Mouse (Mus musculus): ENCODE results near the gene Clec2e. TPM values are rescaled to one million over a fixed set of nuclear protein-coding genes. Genes with fewer than 3 reads are reported as not detected.

The Clec2e gene
- polyA plus RNA-seq, 1 experiment from 2014 or later = not detected

- no peaks in the 10 kb centered on the region for H3K9me3 ChIP-seq (replicated peaks; ENCODE audit: control insufficient read depth, low read length, poor library complexity, severe bottlenecking)
- H3K4me2 ChIP-seq (ENCODE audit: low read length) = peak overlapping the region; percentile 67
- H3K9ac ChIP-seq (ENCODE audit: low read depth, low read length) = peak overlapping the region; percentile 63; the same call in 1 of the 2 replicates
- H3K4me3 ChIP-seq (ENCODE audit: low read depth, low read length) = peak overlapping the region; percentile 52
- H3K27ac ChIP-seq (ENCODE audit: low read length) = 0 out of 2 replicates have a peak overlapping the region, but pooled peaks have one; percentile 5
- H3K36me3 ChIP-seq (ENCODE audit: control insufficient read depth, insufficient read depth, low read length) = no peaks in the 10 kb centered on the region
- peaks cover 4% of the 10 kb centered on the region; the same call in 1 of the 2 replicates for H3K4me1 ChIP-seq (ENCODE audit: control insufficient read depth, insufficient read depth, low read length)
- H3K27me3 ChIP-seq (ENCODE audit: control insufficient read depth, insufficient read depth, low read depth, low read length) = no peaks in the 10 kb centered on the region
- WGBS = under 1% methylated on average over 8 of the region's 8 CpGs
- peak; percentile 66 for ATAC-seq
Observed at GRCm38 (mm10) chr6:129049596-129050251, 51.0 kb downstream of the Clec2e start.

GRCm38 (mm10) chr6:129048857-129049473 lies 51.7 kb downstream of the Clec2e start:
- peak overlapping the region; percentile 77 for H3K4me2 ChIP-seq (ENCODE audit: low read length)
- peak overlapping the region; percentile 52 for H3K4me3 ChIP-seq (ENCODE audit: low read depth, low read length)
- ATAC-seq = peak; percentile 94
- under 1% methylated on average over 13 of the region's 13 CpGs for WGBS
- H3K9ac ChIP-seq (ENCODE audit: low read depth, low read length) = peak overlapping the region; percentile 69
- no peaks in the 10 kb centered on the region for H3K36me3 ChIP-seq (ENCODE audit: control insufficient read depth, insufficient read depth, low read length)
- H3K4me1 ChIP-seq (ENCODE audit: control insufficient read depth, insufficient read depth, low read length) = peaks cover 4% of the 10 kb centered on the region; the same call in 1 of the 2 replicates
- peak overlapping the region; percentile 58 for H3K27ac ChIP-seq (ENCODE audit: low read length)
- no peaks in the 10 kb centered on the region for H3K27me3 ChIP-seq (ENCODE audit: control insufficient read depth, insufficient read depth, low read depth, low read length)
- H3K9me3 ChIP-seq (replicated peaks; ENCODE audit: control insufficient read depth, low read length, poor library complexity, severe bottlenecking) = no peaks in the 10 kb centered on the region

GRCm38 (mm10) chr6:129048381-129048780 lies 52.3 kb downstream of the Clec2e start:
- Histone ChIP-seq H3K4me2 (ENCODE audit: low read length) (no peak overlapping the region), H3K4me1 (ENCODE audit: control insufficient read depth, insufficient read depth, low read length) (peaks cover 4% of the 10 kb centered on the region; the same call in 1 of the 2 replicates), H3K9ac (ENCODE audit: low read depth, low read length) (no peak overlapping the region), H3K27me3 (ENCODE audit: control insufficient read depth, insufficient read depth, low read depth, low read length) (no peaks in the 10 kb centered on the region), H3K36me3 (ENCODE audit: control insufficient read depth, insufficient read depth, low read length) (no peaks in the 10 kb centered on the region), H3K27ac (ENCODE audit: low read length) (no peak overlapping the region), H3K4me3 (ENCODE audit: low read depth, low read length) (no peak overlapping the region), H3K9me3 (replicated peaks; ENCODE audit: control insufficient read depth, low read length, poor library complexity, severe bottlenecking) (no peaks in the 10 kb centered on the region)
- 44% methylated on average over 4 of the region's 4 CpGs for WGBS
- no peak for ATAC-seq

GRCm38 (mm10) chr6:129045601-129046000 lies 55.1 kb downstream of the Clec2e start, which contains the start of gene Klrb1f:
Gene Klrb1f, plus strand, starts transcription at chr6:129045901.
- Histone ChIP-seq H3K9ac (ENCODE audit: low read depth, low read length) (no peak within 1 kb of the TSS), H3K4me3 (ENCODE audit: low read depth, low read length) (no peak within 1 kb of the TSS), H3K4me1 (ENCODE audit: control insufficient read depth, insufficient read depth, low read length) (peaks cover 4% of the 10 kb centered on the region; the same call in 1 of the 2 replicates), H3K4me2 (ENCODE audit: low read length) (no peak within 1 kb of the TSS), H3K9me3 (replicated peaks; ENCODE audit: control insufficient read depth, low read length, poor library complexity, severe bottlenecking) (no peaks in the 10 kb centered on the region), H3K27me3 (ENCODE audit: control insufficient read depth, insufficient read depth, low read depth, low read length) (no peaks in the 10 kb centered on the region), H3K27ac (ENCODE audit: low read length) (no peak within 1 kb of the TSS), H3K36me3 (ENCODE audit: control insufficient read depth, insufficient read depth, low read length) (no peaks in the 10 kb centered on the region)
- 89% methylated on average over 2 of the region's 2 CpGs for WGBS
- ATAC-seq = no peak

DNA sequence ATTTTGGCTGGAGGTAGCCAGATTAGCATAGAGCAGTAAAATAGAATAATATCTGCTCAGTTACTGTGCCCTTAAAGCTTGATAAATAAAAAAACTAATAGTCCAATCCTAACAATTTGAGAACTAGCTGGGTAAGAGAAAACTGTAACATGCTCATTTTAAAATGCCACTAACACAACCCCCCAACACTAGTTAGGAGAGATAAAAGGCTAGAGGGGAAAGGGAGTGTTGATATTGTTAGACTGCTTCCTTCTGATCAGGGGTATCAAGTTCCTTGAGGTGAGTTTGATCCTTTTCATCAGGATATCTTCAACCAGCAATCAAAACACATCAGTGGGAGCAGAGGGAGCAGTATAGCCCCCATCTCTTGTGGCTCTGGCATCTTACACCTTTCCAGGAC lies 58.2 kb downstream of the Clec2e start:
- Histone ChIP-seq H3K4me3 (ENCODE audit: low read depth, low read length) (no peak overlapping the region), H3K9ac (ENCODE audit: low read depth, low read length) (no peak overlapping the region), H3K36me3 (ENCODE audit: control insufficient read depth, insufficient read depth, low read length) (no peaks in the 10 kb centered on the region), H3K27me3 (ENCODE audit: control insufficient read depth, insufficient read depth, low read depth, low read length) (no peaks in the 10 kb centered on the region), H3K27ac (ENCODE audit: low read length) (no peak overlapping the region), H3K9me3 (replicated peaks; ENCODE audit: control insufficient read depth, low read length, poor library complexity, severe bottlenecking) (no peaks in the 10 kb centered on the region), H3K4me1 (ENCODE audit: control insufficient read depth, insufficient read depth, low read length) (no peaks in the 10 kb centered on the region), H3K4me2 (ENCODE audit: low read length) (no peak overlapping the region)
- ATAC-seq = no peak

Other genes starting within 250 kb of the Clec2e start
- gene Clec2i, start 213.3 kb downstream of the Clec2e start, polyA plus RNA-seq (2015; fragmentation: Nextera tagmentation; extraction: Ambion mirVana) = not detected in 2 replicates
- 0.23 TPM in 1 of 2 replicates, not detected in the other for gene BC035044, start 209.8 kb downstream of the Clec2e start, polyA plus RNA-seq (2015; fragmentation: Nextera tagmentation; extraction: Ambion mirVana)
- not detected in 2 replicates for gene Clec2g, start 166.5 kb downstream of the Clec2e start, polyA plus RNA-seq (2015; fragmentation: Nextera tagmentation; extraction: Ambion mirVana)
- 0.80 and 0.87 TPM in 2 replicates for gene Klrb1f, start 55.0 kb downstream of the Clec2e start, polyA plus RNA-seq (2015; fragmentation: Nextera tagmentation; extraction: Ambion mirVana)
- gene Clec2d, start 79.7 kb upstream of the Clec2e start, polyA plus RNA-seq (2015; fragmentation: Nextera tagmentation; extraction: Ambion mirVana) = not detected in 2 replicates
- gene Cd69, start 174.5 kb upstream of the Clec2e start, polyA plus RNA-seq (2015; fragmentation: Nextera tagmentation; extraction: Ambion mirVana) = not detected in 2 replicates
- gene 4922502D21Rik, start 230.9 kb upstream of the Clec2e start, polyA plus RNA-seq (2015; fragmentation: Nextera tagmentation; extraction: Ambion mirVana) = not detected in 2 replicates
- 0.28 and 0.40 TPM in 2 replicates for gene Clec12a, start 241.8 kb upstream of the Clec2e start, polyA plus RNA-seq (2015; fragmentation: Nextera tagmentation; extraction: Ambion mirVana)